Mouse (Mus musculus): ENCODE results near the gene 4933406M09Rik.

4933406M09Rik gene

DNA sequence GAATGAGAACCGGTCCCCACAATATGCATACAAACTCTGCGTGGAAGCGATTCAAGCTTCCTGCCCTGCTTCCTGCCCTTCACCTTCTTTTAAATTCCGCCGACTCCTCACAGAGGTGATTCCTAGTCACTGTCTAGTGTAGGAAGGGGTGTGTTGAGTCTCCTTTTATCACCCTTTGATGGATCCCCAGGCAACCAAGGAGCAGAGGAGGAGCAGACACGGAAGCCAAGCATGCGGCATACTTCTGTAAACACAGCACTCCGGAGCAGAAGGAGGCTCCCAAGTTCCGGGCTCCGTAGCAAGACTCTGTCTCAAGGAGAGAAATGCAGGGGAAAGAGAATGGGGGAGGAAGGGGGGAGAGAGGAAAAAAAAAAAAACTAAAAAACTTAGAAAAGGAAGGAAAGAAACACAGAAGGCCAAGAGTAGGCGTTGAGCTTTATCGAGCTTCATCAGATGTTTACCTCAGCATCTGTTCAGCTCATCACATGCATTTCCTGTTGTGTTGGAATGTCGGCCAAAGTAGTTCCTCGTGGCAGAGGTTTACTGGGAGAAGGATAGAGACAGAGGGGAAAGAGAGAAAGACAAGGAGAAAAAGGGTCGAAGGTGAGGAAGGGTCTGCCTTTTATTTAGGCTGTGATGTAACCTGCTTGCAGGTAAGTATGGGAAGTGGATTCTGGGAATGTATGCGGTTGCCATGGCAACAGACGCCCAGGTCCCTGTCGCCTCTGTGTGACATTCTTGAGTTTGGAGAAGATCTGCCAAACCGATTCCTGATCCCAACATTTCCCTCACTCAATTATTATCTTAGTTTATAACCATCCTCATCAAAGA, 3.7 kb upstream of the 4933406M09Rik start:
- DNase-seq, result no peak

DNA sequence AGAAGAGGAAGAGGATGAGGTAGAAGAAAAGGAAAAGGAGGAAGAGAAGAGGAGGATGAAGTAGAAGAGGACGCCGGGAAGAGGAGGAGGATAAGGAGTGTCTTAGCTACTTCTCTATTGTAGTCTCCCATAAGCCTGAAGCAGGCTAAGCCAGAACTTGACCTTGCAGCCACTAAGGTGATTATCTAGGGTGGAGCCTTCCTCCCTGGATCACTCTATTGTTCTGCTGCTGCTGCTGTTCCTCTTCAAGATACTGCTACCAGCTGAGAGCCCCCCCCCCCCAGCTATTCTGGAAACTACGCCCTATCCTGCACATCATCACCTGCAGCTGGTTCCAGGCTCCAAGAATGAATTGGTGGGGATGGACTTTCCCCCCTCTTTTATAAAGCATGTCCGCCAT, 1.2 kb upstream of the 4933406M09Rik start:
- DNase-seq, result no peak

GRCm38 (mm10) chr1:134385176-134385575, 564 bp upstream of the 4933406M09Rik start:
- no peak for DNase-seq

DNA sequence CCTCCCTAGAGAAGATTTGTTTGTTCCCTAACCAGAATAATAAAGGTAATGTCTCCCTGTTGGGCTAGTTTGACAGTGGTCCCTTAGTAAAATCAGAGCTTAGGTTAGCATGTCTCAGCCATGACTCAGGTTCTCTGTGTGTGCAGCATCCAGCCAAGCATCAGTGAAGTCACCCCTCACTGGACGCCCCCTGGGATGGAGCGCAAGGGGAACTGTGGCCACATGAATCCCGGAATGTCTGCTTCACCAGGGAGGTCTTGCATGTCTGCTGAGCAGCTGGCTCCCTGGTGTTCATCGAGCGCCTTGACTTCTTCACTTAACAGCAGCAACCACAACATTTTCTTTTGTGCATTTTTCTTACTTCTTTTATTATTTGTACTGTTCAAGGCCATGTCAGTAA, 8.1 kb downstream of the 4933406M09Rik start:
- no peak for DNase-seq

DNA sequence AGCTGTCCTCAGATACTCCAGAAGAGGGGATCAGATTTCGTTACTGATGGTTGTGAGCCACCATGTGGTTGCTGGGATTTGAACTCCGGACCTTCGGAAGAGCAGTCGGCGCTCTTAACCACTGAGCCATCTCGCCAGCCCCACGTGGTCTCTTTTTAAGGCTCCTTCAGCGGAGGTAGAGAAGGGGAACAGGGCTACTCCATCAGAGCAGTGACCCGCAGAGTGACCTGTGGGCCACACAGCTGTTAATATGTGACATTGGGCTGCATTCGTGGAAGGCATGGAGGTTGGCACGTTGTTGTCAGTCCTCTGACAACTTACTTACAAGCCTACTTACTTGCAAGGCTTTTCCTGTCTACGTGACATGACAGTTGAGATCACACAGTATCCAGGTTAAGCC, 12.5 kb downstream of the 4933406M09Rik start:
- DNase-seq, result no peak

DNA sequence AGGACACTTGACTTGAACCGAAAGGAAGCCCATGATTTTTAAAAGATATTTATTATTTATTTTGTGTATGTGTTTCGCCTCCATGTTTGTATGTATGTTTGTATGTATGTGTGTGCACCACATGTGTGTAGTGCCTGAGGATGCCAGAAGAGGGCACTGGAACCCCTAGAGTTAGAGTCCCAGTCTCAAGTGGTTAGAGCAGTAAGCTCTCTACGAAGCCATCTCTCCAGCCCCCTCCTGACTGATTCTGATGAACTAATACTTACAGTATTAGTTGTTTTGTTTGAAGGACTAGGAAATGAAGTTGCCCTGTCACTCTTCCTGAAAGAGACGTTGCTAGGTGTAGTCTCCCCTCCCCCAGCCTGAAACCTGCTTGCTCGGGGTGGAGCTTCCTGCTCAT, 14.0 kb downstream of the 4933406M09Rik start:
- no peak for DNase-seq

DNA sequence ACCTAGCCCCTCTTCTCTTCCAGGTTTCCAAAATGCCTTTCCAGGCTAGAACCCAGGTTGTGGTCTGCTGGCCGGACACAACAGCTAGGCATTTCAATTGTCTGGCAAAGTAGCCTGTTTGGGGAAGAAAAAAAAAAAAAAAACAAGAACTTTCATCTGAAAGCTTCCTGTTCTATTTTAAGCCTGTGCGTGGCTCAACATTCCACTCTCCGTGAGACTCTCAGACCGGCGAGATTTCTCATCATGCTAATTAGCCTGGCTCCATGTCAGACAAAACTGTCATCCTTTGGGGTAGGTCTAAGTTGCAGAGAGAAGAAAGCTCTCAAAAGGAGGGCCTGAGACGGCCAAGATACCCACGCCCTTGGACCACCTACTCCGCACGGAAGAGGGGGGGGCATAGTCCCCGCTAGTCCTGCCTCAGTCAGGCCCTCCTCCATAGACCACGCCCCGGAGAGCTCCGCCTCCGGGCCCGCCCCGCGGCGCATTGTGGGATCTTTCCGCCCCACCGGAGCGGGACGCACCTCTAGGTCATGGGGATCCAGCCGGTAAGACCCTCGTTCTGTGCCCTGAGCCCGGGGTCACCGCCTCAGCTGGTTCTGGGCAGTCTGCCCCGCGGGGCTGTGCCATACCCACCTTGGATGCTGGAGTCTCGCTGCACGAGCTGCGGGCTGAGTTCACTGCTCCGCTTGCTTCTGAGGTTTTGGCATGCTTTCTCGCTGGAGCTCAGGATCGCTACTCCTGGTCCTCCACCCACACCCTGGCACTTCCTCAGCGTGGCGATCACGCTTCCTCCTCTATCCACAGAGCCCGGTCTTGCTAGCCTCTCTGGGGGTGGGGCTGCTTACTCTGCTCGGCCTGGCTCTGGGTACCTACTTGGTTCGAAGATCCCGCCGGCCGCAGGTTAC, 20.0 kb downstream of the 4933406M09Rik start, which contains the start of gene Cyb5r1:
TSS of gene Cyb5r1 (plus strand) at position 51 of the 905 bp plus-strand sequence.
- DNase-seq, result peak; percentile 63

GRCm38 (mm10) chr1:134406414-134406771, 20.7 kb downstream of the 4933406M09Rik start:
- peak; percentile 21 for DNase-seq

- no peak for DNase-seq
Observed at GRCm38 (mm10) chr1:134408080-134408479, 22.3 kb downstream of the 4933406M09Rik start.

- no peak for DNase-seq
Observed at GRCm38 (mm10) chr1:134411706-134412629, 26.2 kb downstream of the 4933406M09Rik start.

DNA sequence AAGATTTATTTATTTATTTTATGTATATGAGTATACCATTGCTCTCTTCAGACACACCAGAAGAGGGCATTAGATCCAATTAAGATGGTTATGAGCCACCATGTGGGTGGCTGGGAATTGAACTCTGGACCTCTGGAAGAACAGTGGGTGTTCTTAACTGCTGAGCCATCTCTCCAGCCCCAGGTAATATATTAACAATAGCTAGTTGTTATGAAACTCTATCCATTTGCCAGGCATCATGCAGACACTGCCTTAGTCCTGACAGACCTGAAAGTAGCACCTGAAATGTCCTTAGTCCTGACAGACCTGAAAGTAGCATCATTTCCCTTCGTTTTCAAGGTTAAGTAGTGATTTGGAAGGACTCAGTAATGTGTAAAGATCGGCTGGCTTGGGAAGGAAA, 28.3 kb downstream of the 4933406M09Rik start:
- DNase-seq, result no peak

DNA sequence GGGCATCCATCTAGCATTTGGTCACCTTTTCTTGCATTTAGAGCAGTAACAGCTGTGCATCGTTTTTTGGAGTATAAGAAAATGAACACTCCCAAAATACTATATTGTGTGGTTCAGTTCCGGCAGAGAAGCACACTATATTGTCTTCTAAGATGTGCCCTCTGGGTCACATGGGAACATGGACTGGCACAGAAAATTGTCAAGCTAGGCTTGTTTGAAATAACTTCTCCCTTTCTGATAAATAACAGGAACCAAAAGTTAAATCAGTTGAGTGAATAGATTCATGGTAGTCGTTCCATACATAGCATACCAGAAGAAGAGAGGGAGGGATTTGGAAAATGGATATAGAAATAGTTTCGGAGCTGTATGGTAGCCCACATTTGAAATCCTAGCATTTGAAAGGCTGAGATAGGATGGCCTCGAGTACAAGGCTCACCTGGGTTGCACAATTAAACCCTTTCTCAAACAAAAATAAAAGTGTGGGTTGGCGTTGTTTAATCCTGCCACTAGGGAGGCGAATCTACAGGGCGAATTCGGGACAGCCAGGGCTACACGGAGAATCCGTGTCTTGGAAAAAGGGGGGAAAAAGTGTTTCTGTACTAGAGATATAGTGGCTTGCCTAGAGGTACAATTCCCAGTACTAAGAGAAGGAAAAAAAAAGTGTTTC, 28.9 kb downstream of the 4933406M09Rik start:
- no peak for DNase-seq

- DNase-seq, result peak; percentile 97
Observed at GRCm38 (mm10) chr1:134415168-134415831, 29.6 kb downstream of the 4933406M09Rik start, which contains the start of gene Adipor1. Gene Adipor1 (plus strand): TSS chr1:134415378.

DNA sequence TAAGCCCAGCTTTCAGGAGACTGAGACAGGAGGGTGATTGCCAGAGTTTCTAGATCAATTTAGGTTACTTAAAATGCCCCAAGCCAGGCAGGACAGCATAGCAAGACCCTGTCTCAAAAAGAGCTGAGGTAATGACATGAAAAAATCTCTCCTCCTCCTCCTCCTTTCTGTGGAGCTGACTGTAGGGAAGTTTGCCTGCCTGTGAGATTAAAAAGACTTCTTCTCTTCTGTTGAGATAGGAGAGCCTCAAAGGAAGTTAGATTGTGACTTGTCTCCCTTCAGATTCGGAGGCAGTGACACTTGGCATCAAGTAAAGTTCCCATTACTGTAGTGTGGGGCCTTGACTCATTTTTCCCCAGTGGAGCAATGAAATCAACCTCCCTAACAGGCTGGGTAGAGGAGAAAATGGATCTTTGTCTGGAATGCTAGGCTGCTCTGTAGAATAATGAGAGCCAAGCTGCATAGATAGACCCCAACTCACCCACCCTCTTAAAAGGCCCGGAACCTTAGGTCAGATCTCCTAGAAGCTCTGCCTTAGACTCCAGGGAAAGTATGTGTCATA, 32.8 kb downstream of the 4933406M09Rik start:
- DNase-seq, result no peak

- DNase-seq, result no peak
Observed at GRCm38 (mm10) chr1:134419176-134419575, 33.4 kb downstream of the 4933406M09Rik start.

GRCm38 (mm10) chr1:134419751-134420458, 34.2 kb downstream of the 4933406M09Rik start:
- DNase-seq, result peak; percentile 44

DNA sequence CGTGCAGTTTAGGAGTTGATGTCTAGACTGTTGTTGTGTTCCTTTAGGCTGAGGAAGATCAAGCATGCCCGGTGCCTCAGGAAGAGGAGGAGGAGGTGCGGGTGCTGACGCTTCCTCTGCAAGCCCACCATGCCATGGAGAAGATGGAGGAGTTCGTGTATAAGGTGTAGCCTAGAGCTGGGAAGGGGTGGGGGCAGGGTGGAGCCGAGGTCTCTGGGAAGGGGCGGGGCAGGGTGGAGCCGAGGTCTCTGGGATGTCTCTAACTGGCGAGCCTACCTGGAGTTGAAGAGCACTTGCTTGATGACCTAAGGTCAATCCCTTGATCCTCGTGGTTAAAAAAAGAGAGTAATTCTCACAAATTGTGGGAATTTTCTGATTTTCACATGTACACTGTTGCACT, 38.2 kb downstream of the 4933406M09Rik start:
- no peak for DNase-seq

GRCm38 (mm10) chr1:134426289-134426688, 40.5 kb downstream of the 4933406M09Rik start:
- no peak for DNase-seq

GRCm38 (mm10) chr1:134433002-134433401, 47.3 kb downstream of the 4933406M09Rik start:
- DNase-seq, result no peak

DNA sequence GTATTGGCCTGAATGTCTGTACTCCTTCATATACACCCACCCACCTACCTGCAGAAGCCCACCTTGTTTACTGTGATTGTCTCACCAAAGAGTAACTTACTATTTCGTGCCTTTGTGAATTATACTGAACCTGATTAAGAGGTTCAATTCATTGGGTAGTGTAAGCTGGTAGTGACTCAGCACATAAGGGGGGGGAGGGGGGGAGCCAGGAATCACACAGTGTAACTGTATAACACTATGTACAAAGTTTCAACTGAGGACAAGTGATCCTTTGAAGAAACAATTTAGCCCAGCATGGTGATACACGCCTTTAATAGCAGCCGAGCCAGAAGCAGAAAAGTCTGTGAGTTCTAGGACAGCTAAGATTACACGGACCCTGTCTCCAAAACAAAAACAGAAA, 47.7 kb downstream of the 4933406M09Rik start:
- DNase-seq, result no peak
